Mouse (Mus musculus) kidney, embryonic 14.5 days (tissue): ENCODE measurements around the gene Gpr157. TPM values are rescaled to one million over a fixed set of nuclear protein-coding genes. Genes with fewer than 3 reads are reported as not detected.
A peak's percentile ranks its signal among the peaks of the same experiment; 100 is the strongest.

ENCODE experiments used
- ATAC-seq: fragments of 200-750 bp; cut with Nextera tagmentation; 2 replicates; pipeline ENCODE4 v1.8.0; 2017; ENCODE audit warnings: moderate number of reproducible peaks, mild to moderate bottlenecking, moderate TSS enrichment, moderate library complexity; ENCODE audit not compliant: low FRiP score, low TSS enrichment
- H3K27ac ChIP-seq: fragments of 300-500 bp; sonication (generic); 2 replicates; pipeline ENCODE4 v1.5.1; 2014; ENCODE audit warnings: low read depth, mild to moderate bottlenecking, low read length, moderate library complexity, mixed read lengths
- H3K27me3 ChIP-seq: fragments of 300-500 bp; sonication (generic); 2 replicates; pipeline ENCODE4 v1.6.1; 2014; ENCODE audit warnings: mild to moderate bottlenecking, low read length; ENCODE audit not compliant: control insufficient read depth, insufficient read depth
- H3K36me3 ChIP-seq: fragments of 300-500 bp; sonication (generic); 2 replicates; pipeline ENCODE4 v1.6.1; 2014; ENCODE audit warnings: low read length, mixed read lengths; ENCODE audit not compliant: control insufficient read depth, insufficient read depth
- H3K4me1 ChIP-seq: fragments of 300-500 bp; sonication (generic); 2 replicates; pipeline ENCODE4 v1.6.1; 2014; ENCODE audit warnings: low read length, mixed read lengths; ENCODE audit not compliant: control insufficient read depth, insufficient read depth
- H3K4me2 ChIP-seq: fragments of 300-500 bp; sonication (generic); replicated peaks from 2 replicates; pipeline ENCODE4 v1.6.1; 2014; ENCODE audit warnings: low read depth, mild to moderate bottlenecking, low read length
- H3K4me3 ChIP-seq: fragments of 300-500 bp; sonication (generic); 2 replicates; pipeline ENCODE4 v1.5.1; 2014; ENCODE audit warnings: mild to moderate bottlenecking, low read length
- H3K9ac ChIP-seq: fragments of 300-500 bp; sonication (generic); 2 replicates; pipeline ENCODE4 v1.6.1; 2014; ENCODE audit warnings: low read depth, mild to moderate bottlenecking, low read length, moderate library complexity
- H3K9me3 ChIP-seq: fragments of 300-500 bp; sonication (generic); 2 replicates; pipeline ENCODE4 v1.6.1; 2016; ENCODE audit warnings: low read length; ENCODE audit not compliant: control insufficient read depth
- WGBS: fragments of 180-500 bp; shearing (Covaris S2); extraction: QIAGEN DNeasy Blood & Tissue Kit; methylation state at CpG from one replicate; pipeline ENCODE4 v1.1.7; 2014; 5-methylcytosine and 5-hydroxymethylcytosine counted together
- polyA plus RNA-seq: library from polyadenylated mRNA; unstranded; fragments of >200 nt; fragmentation: Nextera tagmentation; extraction: Ambion mirVana; gene quantifications from 2 replicates; pipeline ENCODE4 v1.2.1, GENCODE M21; 2014

Gpr157 gene
- polyA plus RNA-seq, 1 experiment from 2014 or later = 0.20 TPM

DNA sequence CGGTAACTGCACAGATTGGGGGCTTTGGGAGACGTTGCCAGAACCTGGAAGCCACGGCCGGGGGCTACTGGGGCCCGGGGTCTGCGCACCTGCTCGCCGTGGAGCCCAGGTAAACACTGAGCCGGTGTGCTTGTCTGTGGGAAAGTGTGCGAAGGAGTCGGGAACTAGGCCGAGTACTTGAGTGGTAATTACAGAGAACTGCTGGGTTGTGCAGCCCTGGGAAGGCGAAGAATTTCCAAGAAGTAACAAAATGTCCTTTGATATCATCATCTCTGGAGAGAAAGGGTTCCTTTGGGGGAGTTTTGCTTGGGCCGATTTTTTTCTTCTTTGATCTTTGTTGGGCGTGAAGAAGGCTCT, 38.0 kb upstream of the Gpr157 start:
- peaks cover 19% of the 10 kb centered on the region for H3K27me3 ChIP-seq
- no peak overlapping the region for H3K27ac ChIP-seq
- peak overlapping the region; percentile 53 for H3K9ac ChIP-seq
- H3K4me2 ChIP-seq = peak overlapping the region; percentile 88
- H3K4me1 ChIP-seq = peaks cover 3% of the 10 kb centered on the region; the same call in 1 of the 2 replicates
- no peaks in the 10 kb centered on the region for H3K9me3 ChIP-seq
- H3K36me3 ChIP-seq = no peaks in the 10 kb centered on the region
- WGBS = 8% methylated on average over 15 of the region's 15 CpGs
- peak overlapping the region; percentile 55 for H3K4me3 ChIP-seq
- no peak for ATAC-seq

DNA sequence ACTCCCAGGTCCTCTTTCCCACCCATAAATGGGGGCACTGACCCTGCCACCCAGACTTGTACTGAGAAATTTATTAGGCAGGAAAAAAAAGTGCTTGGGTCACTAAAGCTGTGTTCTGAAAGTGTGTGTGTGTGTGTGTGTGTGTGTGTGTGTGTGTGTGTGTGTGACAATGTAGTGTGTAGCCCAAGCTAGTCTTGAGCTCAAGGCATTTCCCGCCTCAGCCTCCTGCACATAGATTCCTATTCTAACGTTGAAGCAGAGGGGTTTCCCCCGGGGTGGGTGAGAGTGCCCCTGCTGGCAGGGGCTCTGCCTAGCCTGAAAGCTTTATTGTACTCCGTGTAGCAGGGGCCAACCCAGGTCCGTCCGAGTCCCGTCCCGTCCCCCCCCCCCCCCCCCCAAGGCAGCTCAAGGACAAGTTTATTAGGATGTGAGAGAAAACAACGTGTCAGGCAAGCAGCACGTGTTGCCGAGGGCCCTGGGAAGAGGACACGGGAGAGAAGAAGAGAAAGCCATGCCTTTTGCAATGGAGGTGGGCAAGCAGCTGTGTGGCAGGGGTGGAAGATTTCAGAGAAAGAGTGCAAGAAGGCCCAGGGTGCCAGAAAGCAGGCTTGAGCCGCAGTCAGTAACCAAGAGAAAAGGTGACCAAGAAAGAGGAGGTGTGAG, 37.5 kb upstream of the Gpr157 start:
- Histone ChIP-seq H3K4me1 (peaks cover 3% of the 10 kb centered on the region; the same call in 1 of the 2 replicates), H3K9me3 (no peaks in the 10 kb centered on the region), H3K4me2 (peak overlapping the region; percentile 88; the same call in 1 of the 2 replicates), H3K4me3 (no peak overlapping the region), H3K36me3 (no peaks in the 10 kb centered on the region), H3K9ac (no peak overlapping the region), H3K27ac (no peak overlapping the region), H3K27me3 (peaks cover 19% of the 10 kb centered on the region)
- WGBS = 17% methylated on average over 13 of the region's 13 CpGs
- ATAC-seq = no peak

DNA sequence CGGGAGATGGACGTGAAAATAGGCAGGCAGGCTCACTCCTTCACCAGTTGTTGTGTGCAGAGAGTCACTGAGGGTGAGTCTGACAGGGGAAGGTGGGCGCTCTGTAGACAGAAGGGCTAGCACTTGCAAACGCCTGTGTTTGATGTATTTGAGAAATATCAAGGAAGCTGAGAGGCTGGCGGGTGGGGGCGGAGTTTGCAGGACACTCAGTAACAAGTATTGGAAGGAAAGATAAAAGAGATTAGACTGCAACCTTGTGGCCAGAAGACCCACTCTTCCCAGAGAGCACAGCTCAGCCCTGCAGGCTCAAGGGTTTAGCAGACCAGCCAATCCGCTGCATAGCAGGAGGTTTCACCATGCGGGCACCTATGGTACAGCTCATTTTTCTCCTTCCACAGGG, 35.7 kb upstream of the Gpr157 start:
- Histone ChIP-seq H3K4me3 (no peak overlapping the region), H3K4me1 (peaks cover 3% of the 10 kb centered on the region; the same call in 1 of the 2 replicates), H3K9me3 (no peaks in the 10 kb centered on the region), H3K36me3 (no peaks in the 10 kb centered on the region), H3K4me2 (no peak overlapping the region), H3K27me3 (peaks cover 19% of the 10 kb centered on the region), H3K9ac (no peak overlapping the region), H3K27ac (no peak overlapping the region)
- 65% methylated on average over 8 of the region's 8 CpGs for WGBS
- ATAC-seq = no peak

DNA sequence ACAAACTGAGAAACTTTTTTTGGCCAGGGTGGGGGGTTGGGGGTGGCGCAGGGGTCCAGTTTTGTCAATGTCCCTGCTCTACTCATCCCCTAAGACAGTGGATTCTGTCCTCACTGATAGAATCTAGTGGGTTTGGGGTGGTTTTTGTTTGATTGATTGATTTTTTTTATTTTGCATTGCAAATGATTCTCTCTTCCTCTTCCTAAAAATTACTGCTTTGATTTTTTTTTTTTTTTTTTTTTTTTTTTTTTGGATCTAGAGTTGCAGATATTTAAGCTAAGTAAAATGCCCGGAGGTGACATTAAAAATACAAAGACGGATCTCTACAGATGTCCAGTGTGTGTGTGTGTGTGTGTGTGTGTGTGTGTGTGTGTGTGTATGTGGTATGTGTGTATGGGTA, 34.8 kb upstream of the Gpr157 start:
- Histone ChIP-seq H3K27ac (no peak overlapping the region), H3K4me2 (no peak overlapping the region), H3K4me1 (peaks cover 3% of the 10 kb centered on the region; the same call in 1 of the 2 replicates), H3K36me3 (no peaks in the 10 kb centered on the region), H3K9me3 (no peaks in the 10 kb centered on the region; the same call in 1 of the 2 replicates), H3K27me3 (peaks cover 19% of the 10 kb centered on the region), H3K9ac (no peak overlapping the region), H3K4me3 (no peak overlapping the region)
- 94% methylated on average over 3 of the region's 3 CpGs for WGBS
- ATAC-seq = no peak

DNA sequence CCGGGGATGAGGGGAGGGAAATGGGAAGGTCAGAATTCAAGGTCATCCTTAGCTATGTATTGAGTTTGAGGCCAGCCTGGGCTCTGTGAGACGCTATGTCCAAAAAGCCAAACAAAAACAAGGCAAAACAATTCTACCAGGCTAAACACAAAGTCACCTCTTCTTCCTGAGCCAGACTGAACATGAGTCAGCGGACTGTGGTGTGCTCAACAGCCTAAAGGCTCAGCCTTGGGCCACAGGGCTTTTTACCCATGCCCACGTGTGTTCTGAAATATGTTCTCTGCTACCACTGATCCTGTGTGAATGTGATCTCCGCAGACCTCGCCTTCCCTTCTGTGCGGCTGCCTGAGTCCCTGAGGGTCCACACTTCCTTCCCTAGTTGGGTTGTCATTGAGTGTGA, 31.0 kb upstream of the Gpr157 start:
- H3K27ac ChIP-seq = no peak overlapping the region
- 0 out of 2 replicates have a peak, but pooled peaks cover 5% of the 10 kb centered on the region for H3K4me1 ChIP-seq
- WGBS = 84% methylated on average over 7 of the region's 7 CpGs
- no peak for ATAC-seq
- H3K9ac ChIP-seq = no peak overlapping the region
- H3K9me3 ChIP-seq = no peaks in the 10 kb centered on the region; the same call in 1 of the 2 replicates
- H3K4me3 ChIP-seq = no peak overlapping the region
- no peak overlapping the region for H3K4me2 ChIP-seq
- no peaks in the 10 kb centered on the region for H3K36me3 ChIP-seq
- H3K27me3 ChIP-seq = no peaks in the 10 kb centered on the region

DNA sequence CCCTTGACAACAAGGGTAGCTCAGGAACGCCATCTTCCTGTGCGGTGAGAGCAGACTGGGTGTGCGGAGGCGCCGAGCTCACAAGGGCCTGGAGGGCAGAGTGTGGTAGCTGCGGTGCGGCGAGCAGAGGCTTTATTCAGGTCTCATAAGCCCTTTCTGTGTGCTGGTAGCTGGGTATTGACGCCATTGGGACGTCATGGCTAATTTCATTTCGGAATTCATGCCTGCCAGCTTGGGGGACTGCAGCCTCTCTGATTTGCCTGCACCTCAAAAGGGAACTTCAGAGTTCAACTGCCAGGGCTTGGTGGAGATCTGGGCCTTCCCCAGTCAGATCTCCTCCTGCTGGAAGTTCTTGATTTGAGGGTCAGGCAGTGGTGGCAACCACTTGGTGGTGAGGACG, 29.4 kb upstream of the Gpr157 start:
- no peak overlapping the region for H3K4me3 ChIP-seq
- H3K27me3 ChIP-seq = no peaks in the 10 kb centered on the region
- 89% methylated on average over 12 of the region's 12 CpGs for WGBS
- H3K27ac ChIP-seq = no peak overlapping the region
- no peaks in the 10 kb centered on the region for H3K36me3 ChIP-seq
- H3K4me1 ChIP-seq = 0 out of 2 replicates have a peak, but pooled peaks cover 8% of the 10 kb centered on the region
- ATAC-seq = no peak
- H3K9me3 ChIP-seq = no peaks in the 10 kb centered on the region; the same call in 1 of the 2 replicates
- no peak overlapping the region for H3K9ac ChIP-seq
- H3K4me2 ChIP-seq = no peak overlapping the region

DNA sequence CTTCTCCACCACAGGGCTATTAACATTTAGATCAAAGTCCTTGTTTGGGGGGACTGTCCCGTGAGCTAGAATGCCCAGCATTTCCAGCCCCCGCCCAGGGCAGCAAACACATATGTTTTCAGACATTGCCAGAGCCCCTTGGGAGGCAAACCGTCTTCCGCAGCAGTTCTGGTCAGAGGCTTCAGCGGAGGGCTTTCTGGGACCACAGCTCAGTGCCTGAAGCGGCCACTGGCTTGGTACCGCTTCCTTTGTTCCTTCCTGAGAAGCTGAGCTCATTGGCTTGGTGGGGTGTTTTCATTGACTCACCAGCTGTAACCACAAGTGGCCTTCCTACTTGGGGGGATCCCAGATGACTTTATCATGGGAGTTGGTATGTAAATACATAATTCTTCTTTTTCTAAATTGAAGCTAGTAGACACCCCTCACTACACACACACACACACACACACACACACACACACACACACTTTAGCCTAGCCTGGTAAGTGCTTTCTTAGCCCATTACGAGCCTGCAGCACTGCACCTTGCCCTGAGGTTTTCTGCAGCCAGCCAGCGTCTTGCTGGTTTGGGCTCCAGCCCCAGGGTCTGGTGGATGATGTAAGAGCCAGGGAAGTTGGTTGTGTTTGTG, 27.2 kb upstream of the Gpr157 start:
- H3K9me3 ChIP-seq = no peaks in the 10 kb centered on the region; the same call in 1 of the 2 replicates
- no peaks in the 10 kb centered on the region for H3K27me3 ChIP-seq
- H3K36me3 ChIP-seq = no peaks in the 10 kb centered on the region
- ATAC-seq = no peak
- no peak overlapping the region for H3K9ac ChIP-seq
- H3K4me1 ChIP-seq = 0 out of 2 replicates have a peak, but pooled peaks cover 8% of the 10 kb centered on the region
- H3K4me3 ChIP-seq = no peak overlapping the region
- 0 out of 2 replicates have a peak overlapping the region, but pooled peaks have one; percentile 30 for H3K27ac ChIP-seq
- WGBS = 60% methylated on average over 9 of the region's 9 CpGs
- H3K4me2 ChIP-seq = no peak overlapping the region

DNA sequence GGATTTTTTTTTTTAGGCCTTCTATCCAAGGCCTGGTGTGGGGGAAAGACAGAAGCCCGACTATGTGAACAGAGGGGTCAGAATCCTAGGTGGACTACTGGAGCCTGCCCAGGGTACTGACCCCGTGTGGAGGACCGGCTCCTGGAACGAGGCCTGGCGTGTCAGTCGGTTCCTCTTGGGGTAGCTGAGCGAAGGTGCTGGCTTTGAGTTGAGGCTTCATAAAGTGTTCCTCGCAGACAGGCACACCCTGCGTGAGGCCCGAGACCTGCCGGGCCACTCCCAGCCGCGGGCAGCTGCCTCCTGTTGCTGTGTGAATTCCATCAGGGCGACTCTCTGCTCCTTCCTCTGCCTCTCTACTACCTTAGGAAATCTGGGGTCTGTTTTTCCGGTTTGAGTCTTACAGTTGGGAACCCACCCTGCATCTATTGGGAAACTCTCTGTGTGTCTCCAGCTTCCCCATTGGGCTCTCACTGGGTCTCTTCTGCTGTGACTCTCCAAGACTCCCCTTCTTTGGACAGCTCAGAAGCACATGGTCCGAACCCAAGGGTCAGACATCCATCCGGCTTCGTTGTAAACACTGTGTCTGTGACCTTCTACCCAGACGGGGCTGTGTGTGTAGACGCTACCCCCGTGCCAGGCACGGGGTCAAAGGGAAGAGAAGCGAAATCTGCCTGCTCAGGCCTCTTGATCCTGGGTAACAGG, 26.5 kb upstream of the Gpr157 start:
- Histone ChIP-seq H3K27me3 (no peaks in the 10 kb centered on the region), H3K4me3 (no peak overlapping the region), H3K4me2 (no peak overlapping the region), H3K4me1 (0 out of 2 replicates have a peak, but pooled peaks cover 8% of the 10 kb centered on the region), H3K9ac (no peak overlapping the region), H3K36me3 (no peaks in the 10 kb centered on the region), H3K9me3 (no peaks in the 10 kb centered on the region; the same call in 1 of the 2 replicates), H3K27ac (0 out of 2 replicates have a peak overlapping the region, but pooled peaks have one; percentile 30)
- no peak for ATAC-seq
- WGBS = 60% methylated on average over 23 of the region's 23 CpGs
